Mouse (Mus musculus): ENCODE measurements around the gene Dnal4. TPM values are rescaled to one million over a fixed set of nuclear protein-coding genes. Genes with fewer than 3 reads are reported as not detected.

Dnal4 gene
- polyA plus RNA-seq, 1 experiment from 2014 or later, result 70.4 TPM

DNA sequence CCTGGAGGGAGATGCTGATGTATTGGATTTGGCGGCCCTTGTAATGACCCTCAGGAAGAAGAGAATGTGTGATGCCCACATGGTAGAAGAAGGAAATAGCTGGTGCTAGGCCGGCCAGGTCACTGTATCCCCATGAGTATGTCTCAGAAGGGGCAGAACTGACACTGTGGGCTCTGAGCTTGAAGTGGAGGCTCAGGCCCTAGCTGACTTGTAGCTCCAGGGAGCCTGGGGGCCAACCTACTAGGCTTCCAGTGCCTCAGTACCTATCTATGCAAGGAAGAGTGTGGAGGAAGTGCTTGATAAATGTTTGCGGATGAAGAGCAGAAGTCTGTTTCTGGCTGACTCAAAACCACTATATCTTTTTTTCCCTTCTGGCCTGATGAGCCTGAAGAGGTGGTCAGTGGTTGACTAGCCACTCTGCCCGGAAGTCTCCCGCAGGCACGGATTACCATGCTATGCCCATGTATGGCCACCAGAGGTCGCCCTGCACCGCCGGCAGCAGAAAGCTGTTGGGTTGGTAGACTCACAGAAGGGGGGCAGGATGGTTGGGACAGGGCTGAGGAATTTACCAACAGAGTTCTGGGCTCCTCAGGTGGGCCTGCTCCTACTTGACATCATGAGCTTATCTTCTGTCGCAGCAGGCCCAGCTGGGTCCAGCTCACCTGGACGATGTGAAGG is 24.8 kb downstream of the Dnal4 start:
- Histone ChIP-seq H3K9me3 (replicated peaks) (no peaks in the 10 kb centered on the region), H3K27me3 (ENCODE audit: low read depth, poor library complexity, severe bottlenecking) (no peaks in the 10 kb centered on the region), H3K36me3 (no peaks in the 10 kb centered on the region), H3K4me1 (peaks cover 19% of the 10 kb centered on the region), H3K27ac (no peak overlapping the region), H3K4me3 (no peak overlapping the region)
- 24% methylated on average over 11 of the region's 11 CpGs for WGBS
- peak; percentile 87 for DNase-seq (ENCODE audit: low spot score)

DNA sequence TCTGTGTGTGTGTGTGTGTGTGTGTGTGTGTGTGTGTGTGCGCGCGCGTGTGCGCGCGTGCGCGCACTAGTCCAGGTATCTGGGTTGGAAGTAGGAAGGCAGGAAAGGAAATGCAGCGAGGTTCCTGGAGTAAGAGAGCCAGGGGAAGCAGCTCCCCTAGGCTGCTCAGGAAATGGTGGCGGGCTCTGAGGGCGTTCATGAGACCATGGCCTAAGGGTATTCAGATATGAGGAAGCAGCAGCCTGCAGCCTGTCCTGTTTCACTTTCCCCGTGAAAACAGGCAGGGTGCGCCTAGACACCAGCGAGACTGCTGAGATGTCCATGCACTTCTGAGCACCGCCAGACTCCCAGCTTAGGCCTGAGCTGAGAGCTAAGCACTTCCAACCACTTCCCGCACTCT is 25.9 kb downstream of the Dnal4 start:
- Histone ChIP-seq H3K4me3 (no peak overlapping the region), H3K4me1 (peaks cover 19% of the 10 kb centered on the region), H3K9me3 (replicated peaks) (no peaks in the 10 kb centered on the region), H3K27me3 (ENCODE audit: low read depth, poor library complexity, severe bottlenecking) (no peaks in the 10 kb centered on the region), H3K27ac (no peak overlapping the region), H3K36me3 (no peaks in the 10 kb centered on the region)
- DNase-seq (ENCODE audit: low spot score), result no peak
- WGBS, result 85% methylated on average over 17 of the region's 17 CpGs

DNA sequence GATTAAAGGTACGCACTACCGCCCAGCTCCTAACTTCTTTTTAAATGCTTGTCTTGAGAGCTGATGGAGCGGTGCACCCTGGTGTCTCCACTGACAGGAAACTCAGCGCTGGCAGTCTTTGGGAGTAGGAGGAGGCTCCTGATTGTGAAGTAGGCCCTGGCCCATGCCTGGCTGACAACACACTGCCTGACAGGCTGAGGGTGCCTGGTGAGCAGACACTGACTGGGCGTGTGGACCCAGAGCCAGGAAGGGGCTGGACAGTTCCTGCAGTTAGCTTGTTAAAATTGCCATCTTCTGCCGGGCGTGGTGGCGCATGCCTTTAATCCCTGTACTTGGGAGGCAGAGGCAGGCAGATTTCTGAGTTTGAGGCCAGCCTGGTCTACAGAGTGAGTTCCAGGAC is 27.4 kb downstream of the Dnal4 start:
- Histone ChIP-seq H3K27me3 (ENCODE audit: low read depth, poor library complexity, severe bottlenecking) (no peaks in the 10 kb centered on the region), H3K36me3 (0 out of 2 replicates have a peak, but pooled peaks cover 2% of the 10 kb centered on the region), H3K4me3 (no peak overlapping the region), H3K27ac (no peak overlapping the region), H3K9me3 (replicated peaks) (no peaks in the 10 kb centered on the region), H3K4me1 (peaks cover 9% of the 10 kb centered on the region; the same call in 1 of the 2 replicates)
- no peak for DNase-seq (ENCODE audit: low spot score)
- WGBS, result 92% methylated on average over 8 of the region's 8 CpGs

DNA sequence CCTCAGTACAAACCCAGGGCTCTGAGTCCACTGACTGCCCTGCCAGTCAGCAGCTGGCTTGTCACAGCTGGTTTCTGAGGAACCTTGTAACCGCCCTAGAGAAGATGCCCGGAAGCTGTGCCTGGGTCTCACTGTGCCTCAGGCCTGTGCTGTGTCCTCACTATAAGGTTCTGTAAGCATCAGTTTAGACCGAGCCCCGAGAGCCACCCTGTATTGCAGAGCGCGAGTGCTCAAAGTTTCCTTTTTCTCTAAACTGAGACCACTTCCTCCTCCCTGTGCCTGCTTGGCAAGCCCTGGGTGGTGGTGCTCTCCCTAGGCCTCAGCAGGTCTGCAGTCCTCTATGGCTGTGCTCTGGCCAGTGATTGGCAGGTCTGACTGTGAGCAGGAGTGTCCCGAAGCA is 28.5 kb downstream of the Dnal4 start:
- H3K36me3 ChIP-seq, result peaks cover 2% of the 10 kb centered on the region; the same call in 1 of the 2 replicates
- H3K27me3 ChIP-seq (ENCODE audit: low read depth, poor library complexity, severe bottlenecking), result no peaks in the 10 kb centered on the region
- WGBS, result 93% methylated on average over 7 of the region's 7 CpGs
- DNase-seq (ENCODE audit: low spot score), result no peak
- peaks cover 12% of the 10 kb centered on the region for H3K4me1 ChIP-seq
- no peak overlapping the region for H3K4me3 ChIP-seq
- H3K27ac ChIP-seq, result no peak overlapping the region
- H3K9me3 ChIP-seq (replicated peaks), result no peaks in the 10 kb centered on the region

DNA sequence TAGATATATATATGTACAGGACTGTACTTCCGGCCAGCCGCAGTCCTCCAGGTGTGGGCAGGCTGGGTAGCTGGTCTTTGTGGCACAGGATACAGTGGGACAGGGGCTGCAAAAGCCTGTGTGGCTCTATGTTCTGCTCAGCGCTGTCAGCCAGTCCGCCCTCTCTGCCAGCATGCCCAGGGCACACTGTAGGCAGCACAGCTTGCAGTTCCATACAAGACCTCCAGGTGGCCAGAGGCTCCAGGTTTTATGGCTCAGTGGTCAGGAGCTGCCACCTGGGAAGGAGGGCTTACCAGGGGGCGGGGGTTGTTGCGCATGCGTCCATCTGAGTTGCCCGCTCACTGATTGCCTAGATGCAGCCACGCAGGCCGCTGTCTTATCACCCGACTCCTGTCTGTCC is 29.7 kb downstream of the Dnal4 start:
- WGBS, result 48% methylated on average over 11 of the region's 11 CpGs
- DNase-seq (ENCODE audit: low spot score), result peak; percentile 59

DNA sequence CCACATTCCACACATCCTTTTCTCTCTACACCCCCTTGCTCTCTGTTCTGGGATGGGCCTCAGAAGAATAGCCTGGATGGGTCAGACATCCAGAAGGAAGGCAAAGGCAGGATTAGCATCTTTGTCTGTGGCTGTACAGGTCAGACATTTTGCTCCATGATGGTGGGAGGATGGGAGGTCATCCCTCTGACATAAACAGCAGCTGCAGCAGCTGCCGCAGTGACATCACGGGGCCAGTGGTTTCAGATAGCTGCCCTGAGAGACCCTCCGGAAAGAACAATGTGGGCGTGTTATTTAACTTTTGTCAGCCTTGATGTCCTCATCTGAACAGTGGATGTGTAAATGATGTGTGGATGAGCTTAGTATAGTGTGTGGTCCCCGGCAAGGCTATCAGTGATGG is 31.8 kb downstream of the Dnal4 start:
- H3K36me3 ChIP-seq, result peaks cover 2% of the 10 kb centered on the region; the same call in 1 of the 2 replicates
- H3K4me1 ChIP-seq, result peaks cover 18% of the 10 kb centered on the region
- DNase-seq (ENCODE audit: low spot score), result no peak
- 87% methylated on average over 5 of the region's 5 CpGs for WGBS
- H3K4me3 ChIP-seq, result no peak overlapping the region
- no peaks in the 10 kb centered on the region for H3K9me3 ChIP-seq (replicated peaks)
- H3K27ac ChIP-seq, result no peak overlapping the region
- H3K27me3 ChIP-seq (ENCODE audit: low read depth, poor library complexity, severe bottlenecking), result no peaks in the 10 kb centered on the region

More for the DNA sequence above, 29.7 kb downstream of the Dnal4 start:
- Histone ChIP-seq H3K4me1 (peaks cover 11% of the 10 kb centered on the region), H3K27ac (no peak overlapping the region), H3K4me3 (no peak overlapping the region), H3K27me3 (ENCODE audit: low read depth, poor library complexity, severe bottlenecking) (no peaks in the 10 kb centered on the region), H3K9me3 (replicated peaks) (no peaks in the 10 kb centered on the region), H3K36me3 (peaks cover 2% of the 10 kb centered on the region; the same call in 1 of the 2 replicates)

DNA sequence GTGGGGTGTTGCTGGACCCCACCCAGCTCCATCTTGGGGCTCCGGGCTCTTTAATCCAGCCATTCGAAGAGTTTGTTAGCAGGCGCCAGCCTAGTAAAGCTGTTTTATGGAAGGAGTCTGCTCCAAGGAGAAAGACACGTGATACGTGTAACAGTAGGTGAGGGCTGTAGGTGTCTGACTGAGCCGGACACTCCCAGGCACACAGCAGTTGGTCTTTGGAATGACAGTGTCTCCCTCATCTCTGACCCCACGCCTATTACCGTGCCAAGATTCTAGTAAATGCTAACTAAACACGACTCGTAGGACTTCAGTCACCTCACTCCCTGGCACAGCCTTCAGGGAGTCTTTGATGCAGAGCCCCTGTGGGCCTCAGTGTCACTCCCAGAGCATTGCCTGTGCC is 32.3 kb downstream of the Dnal4 start:
- Histone ChIP-seq H3K27me3 (ENCODE audit: low read depth, poor library complexity, severe bottlenecking) (no peaks in the 10 kb centered on the region), H3K36me3 (peaks cover 2% of the 10 kb centered on the region; the same call in 1 of the 2 replicates), H3K9me3 (replicated peaks) (no peaks in the 10 kb centered on the region), H3K4me3 (no peak overlapping the region), H3K4me1 (peaks cover 24% of the 10 kb centered on the region), H3K27ac (no peak overlapping the region)
- WGBS, result 88% methylated on average over 10 of the region's 10 CpGs
- no peak for DNase-seq (ENCODE audit: low spot score)

DNA sequence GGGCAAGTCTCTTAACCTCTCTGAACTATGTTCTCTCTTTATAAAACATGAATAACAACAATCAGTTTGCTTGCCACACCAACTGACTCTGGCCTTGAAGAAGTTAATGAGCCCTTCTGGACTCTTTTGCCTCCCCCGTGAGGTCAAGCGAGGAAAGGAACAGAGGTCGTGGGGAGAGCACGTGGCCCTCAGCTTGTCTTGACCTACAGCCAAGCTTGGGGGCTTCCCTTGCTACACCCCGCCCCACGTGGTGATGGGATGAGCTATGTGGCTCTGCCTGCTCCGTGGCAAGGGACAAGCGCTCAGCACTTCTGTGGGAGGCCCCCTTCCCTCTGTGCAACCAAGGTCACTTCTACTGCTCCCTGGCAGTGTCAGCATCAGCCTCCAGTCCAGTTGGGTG is 32.9 kb downstream of the Dnal4 start:
- peaks cover 30% of the 10 kb centered on the region for H3K4me1 ChIP-seq
- no peak overlapping the region for H3K27ac ChIP-seq
- H3K9me3 ChIP-seq (replicated peaks), result no peaks in the 10 kb centered on the region
- WGBS, result 79% methylated on average over 8 of the region's 8 CpGs
- no peaks in the 10 kb centered on the region for H3K27me3 ChIP-seq (ENCODE audit: low read depth, poor library complexity, severe bottlenecking)
- H3K4me3 ChIP-seq, result no peak overlapping the region
- H3K36me3 ChIP-seq, result peaks cover 7% of the 10 kb centered on the region
- DNase-seq (ENCODE audit: low spot score), result no peak

DNA sequence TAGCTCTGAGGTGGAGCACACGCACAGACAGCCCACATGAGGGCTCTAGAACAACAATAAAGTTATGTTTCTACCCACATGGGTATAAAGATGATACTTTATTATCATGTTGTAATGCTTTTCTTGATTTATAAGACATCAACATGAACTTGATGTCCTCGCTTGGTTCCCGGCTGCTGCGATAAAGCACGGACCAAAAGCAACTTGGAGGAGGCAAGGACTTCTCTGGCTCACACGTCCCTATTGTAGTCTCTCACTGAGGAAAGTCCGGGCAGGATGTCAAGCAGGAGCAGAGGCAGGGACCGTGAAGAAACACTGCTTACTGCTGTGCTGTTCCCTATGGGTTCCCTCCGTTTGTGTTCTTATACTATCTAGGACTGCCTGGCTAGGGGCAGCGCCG is 33.6 kb downstream of the Dnal4 start:
- Histone ChIP-seq H3K27ac (no peak overlapping the region), H3K4me3 (no peak overlapping the region), H3K36me3 (peaks cover 14% of the 10 kb centered on the region), H3K4me1 (peaks cover 37% of the 10 kb centered on the region), H3K27me3 (ENCODE audit: low read depth, poor library complexity, severe bottlenecking) (no peaks in the 10 kb centered on the region), H3K9me3 (replicated peaks) (no peaks in the 10 kb centered on the region)
- no peak for DNase-seq (ENCODE audit: low spot score)
- WGBS, result 96% methylated on average over 11 of the region's 11 CpGs

DNA sequence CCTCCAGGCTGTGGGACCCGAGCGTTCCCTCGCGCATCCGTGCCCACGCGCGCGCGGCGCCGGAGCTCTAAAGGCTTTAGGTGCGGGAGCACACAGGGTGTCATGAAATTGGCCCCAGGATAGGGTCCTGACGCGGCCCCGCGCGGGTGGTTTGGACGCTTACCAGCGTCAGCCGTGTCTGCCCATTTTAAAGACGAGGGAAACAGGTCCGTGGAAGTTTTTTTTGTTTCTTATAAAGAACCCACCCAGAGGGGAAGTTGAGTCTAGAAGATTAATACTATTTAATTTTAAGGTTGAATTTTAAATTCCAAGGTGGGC is 35.0 kb downstream of the Dnal4 start:
- Histone ChIP-seq H3K27me3 (ENCODE audit: low read depth, poor library complexity, severe bottlenecking) (no peaks in the 10 kb centered on the region), H3K4me1 (peaks cover 38% of the 10 kb centered on the region), H3K4me3 (peak overlapping the region; percentile 98), H3K27ac (peak overlapping the region; percentile 94), H3K9me3 (replicated peaks) (no peaks in the 10 kb centered on the region), H3K36me3 (peaks cover 27% of the 10 kb centered on the region)
- WGBS, result under 1% methylated on average over 23 of the region's 23 CpGs
- no peak for DNase-seq (ENCODE audit: low spot score)

DNA sequence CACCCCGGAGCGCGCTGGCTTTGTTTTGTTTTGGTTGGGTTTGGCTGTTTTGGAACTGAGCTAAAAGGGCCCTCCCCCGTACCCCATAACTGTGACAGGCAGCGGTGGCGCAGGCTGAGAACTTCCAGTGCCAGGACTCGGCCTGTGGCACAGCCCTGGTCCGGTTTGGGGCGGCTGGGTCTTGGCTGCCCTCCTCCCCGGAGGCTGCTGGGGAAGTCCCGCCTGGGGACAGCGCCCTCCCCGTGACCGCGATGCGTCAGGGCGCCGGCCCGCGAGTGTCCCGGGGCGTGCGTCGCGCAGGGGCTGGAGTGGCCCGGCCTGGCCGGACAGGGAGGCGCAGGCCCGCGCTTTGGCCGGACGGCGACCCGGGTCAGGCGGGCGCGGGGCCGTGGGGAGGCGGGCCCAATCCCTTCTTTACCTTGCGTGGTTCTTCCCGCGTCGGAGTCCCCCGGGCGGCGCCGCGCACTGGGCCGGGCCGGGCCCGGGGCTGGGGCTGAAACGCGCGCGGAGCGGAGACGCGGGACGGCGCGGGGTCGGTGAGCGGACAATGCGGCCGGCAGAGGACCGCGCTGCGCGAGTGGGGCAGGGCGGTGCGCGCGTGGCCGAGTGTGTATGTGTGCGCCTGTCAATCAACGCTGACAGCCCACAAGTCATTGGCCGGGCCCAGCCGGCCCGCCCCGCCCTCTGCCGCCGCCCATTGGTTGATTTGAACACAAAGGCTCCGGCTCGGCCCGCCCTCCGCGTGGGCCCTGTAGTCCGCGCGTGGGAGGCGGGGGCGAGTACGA is 35.5 kb downstream of the Dnal4 start, which contains the start of gene Sun2:
Gene Sun2 (minus strand): TSS at position 616 of the 785 bp plus-strand sequence.
- peak within 1 kb of the TSS; percentile 98 for H3K4me3 ChIP-seq

DNA sequence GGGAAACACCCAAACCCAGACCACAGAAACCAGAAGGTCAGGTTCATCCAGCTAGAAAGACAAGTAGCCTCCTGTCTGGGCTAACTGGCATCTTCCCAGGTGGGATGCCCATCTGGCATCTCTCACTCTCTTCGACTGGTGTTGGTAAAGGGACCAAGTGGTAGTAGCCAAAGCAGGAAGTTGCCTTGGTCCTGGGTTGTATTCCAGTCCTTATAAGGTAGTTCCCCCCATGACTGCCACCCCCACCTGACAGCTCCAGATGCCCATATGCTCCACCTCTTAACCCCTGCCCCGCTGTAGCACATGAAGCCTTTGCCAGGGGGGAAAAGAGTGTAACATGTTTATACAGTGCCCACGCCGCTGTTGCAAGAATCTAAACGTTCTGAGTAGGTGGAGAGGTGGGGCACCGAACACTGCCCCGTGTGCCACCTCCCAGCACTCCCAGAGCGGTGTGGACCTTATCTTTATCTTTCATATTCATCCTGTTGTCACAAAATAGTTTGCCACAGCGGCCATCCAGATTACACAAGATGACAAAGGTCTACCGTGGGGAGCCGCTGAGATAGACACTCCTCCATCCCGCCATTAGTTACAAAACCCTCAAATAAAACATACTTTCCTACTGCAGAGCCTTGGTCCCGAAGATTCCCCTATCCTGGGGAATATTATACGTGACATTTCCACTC is 36.3 kb downstream of the Dnal4 start:
- peak overlapping the region; percentile 98 for H3K4me3 ChIP-seq

More for the DNA sequence above, 35.5 kb downstream of the Dnal4 start, which contains the start of gene Sun2:
- WGBS, result under 1% methylated on average over 92 of the region's 93 CpGs
- DNase-seq (ENCODE audit: low spot score), result peak; percentile 94
- Histone ChIP-seq H3K9me3 (replicated peaks) (no peaks in the 10 kb centered on the region), H3K27me3 (ENCODE audit: low read depth, poor library complexity, severe bottlenecking) (no peaks in the 10 kb centered on the region), H3K4me1 (peaks cover 38% of the 10 kb centered on the region), H3K27ac (peak within 1 kb of the TSS; percentile 94), H3K36me3 (peaks cover 33% of the 10 kb centered on the region)

DNA sequence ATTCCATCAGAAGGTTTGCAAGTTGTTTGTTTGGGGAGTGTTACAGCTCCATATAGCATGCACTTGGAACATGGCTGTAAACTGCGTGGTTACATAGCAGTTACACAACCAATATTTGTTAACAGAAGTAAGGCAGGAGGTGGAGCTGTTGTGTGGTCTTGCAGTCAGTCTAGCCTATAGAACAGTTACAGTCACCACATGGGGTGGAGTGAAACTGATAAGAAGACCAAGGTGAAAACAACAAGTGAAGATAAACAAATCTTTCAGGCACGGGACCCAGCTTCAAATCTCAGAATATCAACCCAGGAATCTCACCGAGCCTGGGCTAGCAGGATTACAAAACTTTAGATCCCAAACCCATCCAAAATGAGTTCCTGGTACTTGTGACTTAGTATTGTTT is 36.9 kb downstream of the Dnal4 start:
- peak overlapping the region; percentile 98 for H3K4me3 ChIP-seq
- WGBS, result 76% methylated on average over 3 of the region's 3 CpGs
- peaks cover 44% of the 10 kb centered on the region for H3K36me3 ChIP-seq
- peaks cover 38% of the 10 kb centered on the region for H3K4me1 ChIP-seq
- H3K27ac ChIP-seq, result 0 out of 2 replicates have a peak overlapping the region, but pooled peaks have one; percentile 94
- H3K27me3 ChIP-seq (ENCODE audit: low read depth, poor library complexity, severe bottlenecking), result no peaks in the 10 kb centered on the region
- DNase-seq (ENCODE audit: low spot score), result no peak
- H3K9me3 ChIP-seq (replicated peaks), result no peaks in the 10 kb centered on the region

More for the DNA sequence above, 36.3 kb downstream of the Dnal4 start:
- peaks cover 41% of the 10 kb centered on the region for H3K36me3 ChIP-seq
- no peaks in the 10 kb centered on the region for H3K9me3 ChIP-seq (replicated peaks)
- WGBS, result 45% methylated on average over 14 of the region's 14 CpGs
- DNase-seq (ENCODE audit: low spot score), result no peak
- H3K4me1 ChIP-seq, result peaks cover 38% of the 10 kb centered on the region
- peak overlapping the region; percentile 94 for H3K27ac ChIP-seq
- H3K27me3 ChIP-seq (ENCODE audit: low read depth, poor library complexity, severe bottlenecking), result no peaks in the 10 kb centered on the region

All from limb, embryonic 10.5 days (tissue).